Mouse (Mus musculus) heart, adult 2 months (tissue): ENCODE results near the gene Doc2b.

Experiments used
- CTCF ChIP-seq: fragments of 200-600 bp; IDR thresholded peaks from 2 replicates; pipeline ENCODE4 v1.8.1; 2022; ENCODE audit warnings: antibody characterized with exemption, mild to moderate bottlenecking, moderate library complexity
- EP300 ChIP-seq: fragments of 200-500 bp; IDR thresholded peaks from 2 replicates; pipeline ENCODE4 v1.6.1; 2011; ENCODE audit warnings: low read depth, low read length, control low read depth; ENCODE audit not compliant: insufficient read depth
- POLR2A ChIP-seq: fragments of 200-500 bp; IDR thresholded peaks from 2 replicates; pipeline ENCODE4 v1.6.1; 2011; ENCODE audit warnings: mild to moderate bottlenecking, low read depth, low read length, control low read depth; ENCODE audit not compliant: insufficient read depth

- TF ChIP-seq CTCF (no peak), EP300 (no peak), POLR2A (no peak)
These were observed 57.4 kb downstream of the Doc2b start for GRCm38 (mm10) chr11:75738477-75738821.
